In the genomic region with DNA sequence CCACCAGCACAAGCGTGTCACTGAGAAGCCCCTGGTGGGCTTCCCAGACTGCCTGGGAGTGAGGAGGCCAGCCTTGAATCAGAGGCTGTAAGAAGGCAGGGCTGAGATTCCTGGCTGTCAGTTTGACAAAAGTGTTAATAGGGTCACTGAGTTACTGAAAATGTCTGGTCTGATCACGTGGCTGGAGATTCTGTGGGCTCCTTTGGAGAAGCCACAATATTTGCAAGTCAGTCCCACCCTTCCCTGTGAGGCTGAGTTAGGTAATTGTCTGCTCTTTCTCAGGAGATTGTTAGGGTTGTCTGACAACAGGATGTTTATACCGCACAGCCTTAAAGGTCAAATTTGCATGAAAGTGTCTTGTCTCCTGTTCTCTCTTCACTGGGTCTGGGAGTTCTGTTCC, we compare ENCODE assay signal across 10 mouse cellular contexts. TPM values are rescaled to one million over a fixed set of nuclear protein-coding genes. Genes with fewer than 3 reads are reported as not detected.
DNase-seq lines count a peak whose midpoint lies in the region; ATAC-seq and TF ChIP-seq lines count a peak whose summit lies in the region.
"Had no signal": no experiment of that assay in that cellular context is flagged by ENCODE, and none has a peak within 500 bp of the region (broad histone marks: within the 10 kb centered on the region; RNA-seq: fewer than 3 reads in every experiment).

No protein-coding gene starts in this region.

- intact Hi-C loops in heart, postnatal 14 days (cut with DNase I) = no loop called here

- H3K27me3 ChIP-seq in heart, embryonic 15.5 days = no peaks in the 10 kb centered on the region
- H3K27me3 ChIP-seq in spleen, adult 2 months (ENCODE audit: control insufficient read depth, insufficient read depth, low read length) = no peaks in the 10 kb centered on the region
- no peaks in the 10 kb centered on the region for H3K27me3 ChIP-seq in stomach, postnatal 0 days (ENCODE audit: control insufficient read depth, insufficient read depth, low read length)

- H3K4me3 ChIP-seq in heart, embryonic 15.5 days = no peak overlapping the region
- no peak overlapping the region for H3K4me3 ChIP-seq in spleen, adult 2 months (ENCODE audit: extremely low read depth, insufficient read depth, insufficient read length)
- H3K4me3 ChIP-seq in stomach, postnatal 0 days (ENCODE audit: low read depth, low read length) = no peak overlapping the region

- TF ChIP-seq CTCF in spleen, adult 2 months (IDR thresholded peaks at IDR 0.05; ENCODE audit: extremely low read depth, insufficient read depth, insufficient read length, insufficient replicate concordance) = no peak
- TF ChIP-seq CTCF in stomach, postnatal 0 days (IDR thresholded peaks at IDR 0.05; ENCODE audit: low read depth) = no peak

- no peak for TF ChIP-seq POLR2A in spleen, adult 2 months (IDR thresholded peaks at IDR 0.05; ENCODE audit: low read depth, low read length)

- DNase-seq in heart, postnatal 14 days = no peak
- peak in 1 of 2 experiments; percentile 35 for DNase-seq in spleen, adult 2 months (ENCODE audit: low read depth in 1 of 2, low spot score in 2 of 2)
- DNase-seq in spleen, postnatal 4 days (ENCODE audit: low spot score in 2 of 2) = no peak
- peak; percentile 85 for DNase-seq in induced T-regulatory cell, adult 2 months (ENCODE audit: low read depth)
- DNase-seq in stomach, postnatal 0 days (ENCODE audit: low spot score) = no peak
- no peak for DNase-seq in left cerebral cortex, adult 8-10 months (ENCODE audit: low spot score in 2 of 2)
- no peak for DNase-seq in right cerebral cortex, adult 18-20 months
- DNase-seq: kidney, adult 2 months; thymus, adult 18-20 months had no signal

- H3K4me1 ChIP-seq in heart, embryonic 15.5 days (replicated peaks) = peaks cover 83% of the 10 kb centered on the region
- peaks cover 49% of the 10 kb centered on the region for H3K4me1 ChIP-seq in spleen, adult 2 months (ENCODE audit: control insufficient read depth, insufficient read depth, insufficient read length)
- H3K4me1 ChIP-seq in stomach, postnatal 0 days (replicated peaks; ENCODE audit: control insufficient read depth, insufficient read depth) = peaks cover 11% of the 10 kb centered on the region

- 0 out of 2 replicates have a peak overlapping the region, but pooled peaks have one; percentile 8 for H3K9ac ChIP-seq in heart, embryonic 15.5 days
- no peak overlapping the region for H3K9ac ChIP-seq in stomach, postnatal 0 days (ENCODE audit: low read length)

- 20% methylated on average over 3 of the region's 3 CpGs for whole genome bisulfite sequencing in heart, embryonic 15.5 days
- WGBS in spleen, adult 2 months = 29% methylated on average over 3 of the region's 3 CpGs
- 26% methylated on average over 3 of the region's 3 CpGs for WGBS in stomach, postnatal 0 days

- H3K27ac ChIP-seq in heart, embryonic 15.5 days = peak overlapping the region; percentile 29; the same call in 1 of the 2 replicates
- peak overlapping the region; percentile 82 for H3K27ac ChIP-seq in spleen, adult 2 months (ENCODE audit: insufficient read depth, low read length)
- 0 out of 2 replicates have a peak overlapping the region, but pooled peaks have one; percentile 13 for H3K27ac ChIP-seq in stomach, postnatal 0 days (replicated peaks)

- ATAC-seq in heart, embryonic 15.5 days (replicated peaks; ENCODE audit: insufficient number of reproducible peaks, insufficient read depth, low FRiP score, low read depth) = no peak
- no peak for ATAC-seq in stomach, postnatal 0 days (ENCODE audit: low FRiP score, low TSS enrichment)

- H3K36me3 ChIP-seq in heart, embryonic 15.5 days = no peaks in the 10 kb centered on the region
- no peaks in the 10 kb centered on the region for H3K36me3 ChIP-seq in spleen, adult 2 months (ENCODE audit: control insufficient read depth, insufficient read depth, low read length)
- no peaks in the 10 kb centered on the region for H3K36me3 ChIP-seq in stomach, postnatal 0 days (ENCODE audit: control insufficient read depth, insufficient read depth, low read length)

- H3K4me2 ChIP-seq in heart, embryonic 15.5 days = no peak overlapping the region
- H3K4me2 ChIP-seq in stomach, postnatal 0 days (replicated peaks; ENCODE audit: low read depth) = no peak overlapping the region

- no peaks in the 10 kb centered on the region for H3K9me3 ChIP-seq in heart, embryonic 15.5 days (replicated peaks)
- H3K9me3 ChIP-seq in stomach, postnatal 0 days (ENCODE audit: control insufficient read depth, low read length) = no peaks in the 10 kb centered on the region

- no peak for TF ChIP-seq EP300 in stomach, postnatal 0 days (optimal IDR thresholded peaks at IDR 0.05)

RNA-seq across cellular contexts. Expression of a gene that starts 57.9 kb away (rescaled TPM):
- 117 and 124 TPM in 2 replicates for polyA plus RNA-seq in heart, embryonic 15.5 days (2015; fragmentation: Nextera tagmentation; extraction: Ambion mirVana)
- total RNA-seq in heart, postnatal 14 days (2021) = 100 to 1,000 TPM; 102 to 103 TPM
- 22.0 and 22.8 TPM in 2 replicates for polyA plus RNA-seq in spleen, adult 2 months (2012; rRNA removed)
- 113 TPM in 2 replicates for polyA plus RNA-seq in stomach, postnatal 0 days (2015; fragmentation: Nextera tagmentation; extraction: Ambion mirVana)
- 100 to 1,000 TPM; 247 to 274 (median 263) TPM for total RNA-seq in left cerebral cortex, adult 8-10 months (2022)

Comparison
In these comparisons a context has a peak if more than half of its experiments do, and no peak if none do; other contexts are left out.
1. H3K27ac ChIP-seq: peak in every context shown above with its lines; median percentile 82 in spleen, adult 2 months; 29 in heart, embryonic 15.5 days; 13 in stomach, postnatal 0 days.